Mouse (Mus musculus): ENCODE measurements around the gene Kl. TPM values are rescaled to one million over a fixed set of nuclear protein-coding genes. Genes with fewer than 3 reads are reported as not detected.
A peak's percentile ranks its signal among the peaks of the same experiment; 100 is the strongest.

The Kl gene
- polyA plus RNA-seq, 1 experiment from 2014 or later = 0.08 TPM

DNA sequence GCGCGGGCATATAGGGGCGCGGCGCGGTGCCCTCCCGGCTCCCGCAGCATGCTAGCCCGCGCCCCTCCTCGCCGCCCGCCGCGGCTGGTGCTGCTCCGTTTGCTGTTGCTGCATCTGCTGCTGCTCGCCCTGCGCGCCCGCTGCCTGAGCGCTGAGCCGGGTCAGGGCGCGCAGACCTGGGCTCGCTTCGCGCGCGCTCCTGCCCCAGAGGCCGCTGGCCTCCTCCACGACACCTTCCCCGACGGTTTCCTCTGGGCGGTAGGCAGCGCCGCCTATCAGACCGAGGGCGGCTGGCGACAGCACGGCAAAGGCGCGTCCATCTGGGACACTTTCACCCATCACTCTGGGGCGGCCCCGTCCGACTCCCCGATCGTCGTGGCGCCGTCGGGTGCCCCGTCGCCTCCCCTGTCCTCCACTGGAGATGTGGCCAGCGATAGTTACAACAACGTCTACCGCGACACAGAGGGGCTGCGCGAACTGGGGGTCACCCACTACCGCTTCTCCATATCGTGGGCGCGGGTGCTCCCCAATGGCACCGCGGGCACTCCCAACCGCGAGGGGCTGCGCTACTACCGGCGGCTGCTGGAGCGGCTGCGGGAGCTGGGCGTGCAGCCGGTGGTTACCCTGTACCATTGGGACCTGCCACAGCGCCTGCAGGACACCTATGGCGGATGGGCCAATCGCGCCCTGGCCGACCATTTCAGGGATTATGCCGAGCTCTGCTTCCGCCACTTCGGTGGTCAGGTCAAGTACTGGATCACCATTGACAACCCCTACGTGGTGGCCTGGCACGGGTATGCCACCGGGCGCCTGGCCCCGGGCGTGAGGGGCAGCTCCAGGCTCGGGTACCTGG is 488 bp downstream of the Kl start:
- no peak overlapping the region for H3K9ac ChIP-seq (ENCODE audit: low read depth, low read length)
- peak; percentile 60 for ATAC-seq (ENCODE audit: low read depth)
- no peaks in the 10 kb centered on the region for H3K36me3 ChIP-seq (ENCODE audit: control insufficient read depth, insufficient read depth)
- H3K4me3 ChIP-seq (ENCODE audit: low read depth, low read length) = peak overlapping the region; percentile 45
- WGBS (ENCODE audit: insufficient replicate concordance) = 3% methylated on average over 77 of the region's 89 CpGs
- peaks cover 23% of the 10 kb centered on the region for H3K27me3 ChIP-seq (ENCODE audit: control insufficient read depth, insufficient read depth, low read depth, low read length)
- peak overlapping the region; percentile 54 for H3K4me2 ChIP-seq (ENCODE audit: low read depth, low read length)
- no peaks in the 10 kb centered on the region for H3K4me1 ChIP-seq (ENCODE audit: control insufficient read depth, low read depth, low read length)
- no peak overlapping the region for H3K27ac ChIP-seq (ENCODE audit: low read length)
- H3K9me3 ChIP-seq (replicated peaks; ENCODE audit: control insufficient read depth, low read length) = no peaks in the 10 kb centered on the region

DNA sequence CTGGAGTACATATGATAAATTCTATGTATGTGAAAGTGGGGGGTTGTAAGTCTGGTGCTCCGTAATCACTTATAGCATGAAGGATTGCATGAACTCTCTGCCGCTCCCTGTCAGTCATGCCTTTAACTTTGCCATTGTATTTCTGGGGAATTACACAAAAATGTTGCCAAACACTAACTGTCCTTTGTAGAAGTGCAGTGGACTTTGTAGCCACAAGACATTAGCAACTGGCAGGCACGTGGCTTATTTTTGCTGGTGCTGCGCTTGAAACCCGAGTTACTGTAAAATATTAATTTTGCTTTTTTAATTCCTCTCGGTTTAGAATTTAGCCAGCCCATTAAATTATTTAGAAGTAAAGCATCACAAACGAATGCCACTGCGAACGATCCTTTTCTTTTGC is 2.4 kb downstream of the Kl start:
- 67% methylated on average over 9 of the region's 9 CpGs for WGBS (ENCODE audit: insufficient replicate concordance)
- no peak for ATAC-seq (ENCODE audit: low read depth)
- H3K4me1 ChIP-seq (ENCODE audit: control insufficient read depth, low read depth, low read length) = no peaks in the 10 kb centered on the region
- H3K27me3 ChIP-seq (ENCODE audit: control insufficient read depth, insufficient read depth, low read depth, low read length) = peaks cover 23% of the 10 kb centered on the region
- H3K36me3 ChIP-seq (ENCODE audit: control insufficient read depth, insufficient read depth) = no peaks in the 10 kb centered on the region
- H3K4me3 ChIP-seq (ENCODE audit: low read depth, low read length) = no peak overlapping the region
- H3K9me3 ChIP-seq (replicated peaks; ENCODE audit: control insufficient read depth, low read length) = no peaks in the 10 kb centered on the region
- H3K27ac ChIP-seq (ENCODE audit: low read length) = no peak overlapping the region
- H3K9ac ChIP-seq (ENCODE audit: low read depth, low read length) = no peak overlapping the region
- no peak overlapping the region for H3K4me2 ChIP-seq (ENCODE audit: low read depth, low read length)

DNA sequence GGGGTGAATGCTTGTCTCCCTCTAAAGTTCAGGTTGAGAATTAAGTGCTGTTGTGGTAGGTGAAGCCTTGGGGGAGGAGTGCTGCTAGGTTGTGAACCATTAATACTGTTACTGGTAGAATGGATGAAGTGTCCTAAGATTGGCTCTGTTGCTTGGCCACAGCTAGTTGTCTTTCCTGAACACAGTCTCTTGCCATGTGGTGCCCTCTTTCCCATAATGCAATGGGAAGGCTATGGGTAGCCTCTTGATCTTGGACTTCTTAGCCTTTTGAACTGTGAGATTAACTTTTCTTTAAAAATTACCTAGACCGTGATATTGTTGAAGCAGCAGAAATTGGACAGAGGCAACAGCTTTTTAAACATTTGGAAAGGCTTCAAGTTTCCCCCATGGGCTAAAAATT is 7.5 kb downstream of the Kl start:
- Histone ChIP-seq H3K9ac (ENCODE audit: low read depth, low read length) (no peak overlapping the region), H3K27ac (ENCODE audit: low read length) (no peak overlapping the region), H3K9me3 (replicated peaks; ENCODE audit: control insufficient read depth, low read length) (no peaks in the 10 kb centered on the region), H3K27me3 (ENCODE audit: control insufficient read depth, insufficient read depth, low read depth, low read length) (no peaks in the 10 kb centered on the region), H3K4me3 (ENCODE audit: low read depth, low read length) (no peak overlapping the region), H3K4me1 (ENCODE audit: control insufficient read depth, low read depth, low read length) (no peaks in the 10 kb centered on the region), H3K36me3 (ENCODE audit: control insufficient read depth, insufficient read depth) (no peaks in the 10 kb centered on the region), H3K4me2 (ENCODE audit: low read depth, low read length) (no peak overlapping the region)
- WGBS (ENCODE audit: insufficient replicate concordance) = 64% methylated on average over 1 of the region's 1 CpGs
- ATAC-seq (ENCODE audit: low read depth) = no peak

DNA sequence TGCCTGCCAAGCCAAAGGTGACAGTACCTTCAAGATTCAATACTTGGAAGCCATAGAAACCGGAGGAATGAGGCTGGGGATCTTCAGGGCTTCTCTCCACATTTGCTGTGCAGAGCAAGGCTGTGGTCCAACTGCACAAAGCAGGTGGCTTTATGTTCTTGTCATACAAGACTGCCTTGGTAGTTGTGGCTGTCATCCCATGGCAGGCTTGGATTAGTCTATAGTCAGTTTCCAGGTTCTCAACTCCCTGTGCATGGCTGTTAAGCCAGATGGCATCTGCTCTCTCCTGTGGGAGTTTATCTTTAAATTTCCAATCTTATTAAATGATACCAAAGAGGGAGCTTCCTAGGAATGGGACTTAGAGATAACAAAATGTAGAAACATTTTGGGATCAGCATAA is 9.2 kb downstream of the Kl start:
- Histone ChIP-seq H3K27me3 (ENCODE audit: control insufficient read depth, insufficient read depth, low read depth, low read length) (no peaks in the 10 kb centered on the region), H3K4me2 (ENCODE audit: low read depth, low read length) (no peak overlapping the region), H3K9me3 (replicated peaks; ENCODE audit: control insufficient read depth, low read length) (no peaks in the 10 kb centered on the region), H3K4me3 (ENCODE audit: low read depth, low read length) (no peak overlapping the region), H3K27ac (ENCODE audit: low read length) (no peak overlapping the region), H3K4me1 (ENCODE audit: control insufficient read depth, low read depth, low read length) (no peaks in the 10 kb centered on the region), H3K36me3 (ENCODE audit: control insufficient read depth, insufficient read depth) (no peaks in the 10 kb centered on the region), H3K9ac (ENCODE audit: low read depth, low read length) (no peak overlapping the region)
- ATAC-seq (ENCODE audit: low read depth) = no peak
- WGBS (ENCODE audit: insufficient replicate concordance) = 50% methylated on average over 1 of the region's 1 CpGs

DNA sequence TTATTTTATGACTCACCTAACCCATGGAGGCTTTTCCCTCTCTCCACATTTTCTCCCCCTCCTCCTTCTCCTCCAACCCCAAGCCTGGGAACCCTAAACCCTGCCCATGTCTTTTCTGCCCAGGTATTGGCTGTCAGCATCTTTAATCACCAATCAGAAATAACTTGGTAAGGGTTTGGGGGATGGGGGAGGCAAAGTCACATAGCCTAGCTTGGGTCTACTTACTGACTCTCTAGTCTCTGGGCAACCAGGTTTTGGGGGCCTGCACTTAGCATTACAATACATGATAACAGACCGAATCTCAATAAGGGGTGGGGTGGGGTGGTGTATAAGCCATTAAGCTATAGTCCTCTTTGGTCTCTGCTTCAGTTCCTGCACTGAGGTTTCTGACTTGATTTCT is 10.3 kb downstream of the Kl start:
- H3K4me1 ChIP-seq (ENCODE audit: control insufficient read depth, low read depth, low read length) = no peaks in the 10 kb centered on the region
- no peaks in the 10 kb centered on the region for H3K36me3 ChIP-seq (ENCODE audit: control insufficient read depth, insufficient read depth)
- no peak overlapping the region for H3K9ac ChIP-seq (ENCODE audit: low read depth, low read length)
- H3K4me3 ChIP-seq (ENCODE audit: low read depth, low read length) = no peak overlapping the region
- H3K27me3 ChIP-seq (ENCODE audit: control insufficient read depth, insufficient read depth, low read depth, low read length) = no peaks in the 10 kb centered on the region
- H3K9me3 ChIP-seq (replicated peaks; ENCODE audit: control insufficient read depth, low read length) = no peaks in the 10 kb centered on the region
- H3K4me2 ChIP-seq (ENCODE audit: low read depth, low read length) = no peak overlapping the region
- H3K27ac ChIP-seq (ENCODE audit: low read length) = no peak overlapping the region
- WGBS (ENCODE audit: insufficient replicate concordance) = 70% methylated on average over 1 of the region's 1 CpGs
- ATAC-seq (ENCODE audit: low read depth) = no peak

DNA sequence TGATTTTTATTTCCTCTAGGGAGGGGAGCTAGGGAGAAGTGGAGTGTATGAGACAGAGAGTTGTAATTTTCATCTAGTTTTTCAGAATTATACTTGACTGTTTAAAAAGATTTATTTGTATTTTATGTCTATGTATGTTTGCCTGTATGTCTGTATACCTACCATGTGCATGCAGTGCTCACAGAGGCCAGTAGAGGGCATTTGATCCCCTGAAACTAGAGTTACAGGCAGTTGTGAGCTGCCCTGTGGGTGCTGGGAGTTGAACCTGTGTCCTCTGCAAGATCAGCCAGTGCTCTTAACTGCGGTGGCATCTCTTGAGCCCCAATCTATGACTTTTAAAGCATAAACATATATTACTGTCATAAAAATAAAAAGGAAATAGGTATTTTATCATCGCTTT is 15.5 kb downstream of the Kl start:
- Histone ChIP-seq H3K9ac (ENCODE audit: low read depth, low read length) (no peak overlapping the region), H3K9me3 (replicated peaks; ENCODE audit: control insufficient read depth, low read length) (peaks cover 2% of the 10 kb centered on the region), H3K4me1 (ENCODE audit: control insufficient read depth, low read depth, low read length) (no peaks in the 10 kb centered on the region), H3K36me3 (ENCODE audit: control insufficient read depth, insufficient read depth) (no peaks in the 10 kb centered on the region), H3K27me3 (ENCODE audit: control insufficient read depth, insufficient read depth, low read depth, low read length) (no peaks in the 10 kb centered on the region), H3K4me2 (ENCODE audit: low read depth, low read length) (no peak overlapping the region), H3K4me3 (ENCODE audit: low read depth, low read length) (no peak overlapping the region), H3K27ac (ENCODE audit: low read length) (no peak overlapping the region)
- WGBS (ENCODE audit: insufficient replicate concordance) = 75% methylated on average over 2 of the region's 2 CpGs
- no peak for ATAC-seq (ENCODE audit: low read depth)

DNA sequence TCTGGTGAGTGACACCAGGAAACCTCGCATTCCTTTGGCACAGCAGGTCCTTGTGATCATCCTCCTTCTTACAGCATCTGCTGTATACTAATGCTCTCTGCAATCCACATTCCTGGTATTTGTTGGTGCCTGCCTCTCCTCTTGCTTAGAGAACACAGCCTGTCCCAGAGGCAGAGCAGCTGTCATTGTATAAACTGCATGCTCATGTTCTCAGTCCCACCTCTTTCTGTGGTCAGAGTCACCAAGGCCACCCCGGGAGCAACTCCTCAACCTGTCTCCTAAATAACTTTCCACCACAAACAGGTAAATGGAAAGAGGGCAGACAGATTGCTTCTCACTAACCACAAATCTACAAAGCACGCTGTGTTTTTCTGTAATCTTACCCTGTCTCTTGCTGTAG is 18.1 kb downstream of the Kl start:
- Histone ChIP-seq H3K36me3 (ENCODE audit: control insufficient read depth, insufficient read depth) (no peaks in the 10 kb centered on the region), H3K4me3 (ENCODE audit: low read depth, low read length) (no peak overlapping the region), H3K27me3 (ENCODE audit: control insufficient read depth, insufficient read depth, low read depth, low read length) (no peaks in the 10 kb centered on the region), H3K27ac (ENCODE audit: low read length) (no peak overlapping the region), H3K4me2 (ENCODE audit: low read depth, low read length) (no peak overlapping the region), H3K9me3 (replicated peaks; ENCODE audit: control insufficient read depth, low read length) (peaks cover 2% of the 10 kb centered on the region), H3K9ac (ENCODE audit: low read depth, low read length) (no peak overlapping the region), H3K4me1 (ENCODE audit: control insufficient read depth, low read depth, low read length) (no peaks in the 10 kb centered on the region)
- no peak for ATAC-seq (ENCODE audit: low read depth)
- 31% methylated on average over 3 of the region's 3 CpGs for WGBS (ENCODE audit: insufficient replicate concordance)

DNA sequence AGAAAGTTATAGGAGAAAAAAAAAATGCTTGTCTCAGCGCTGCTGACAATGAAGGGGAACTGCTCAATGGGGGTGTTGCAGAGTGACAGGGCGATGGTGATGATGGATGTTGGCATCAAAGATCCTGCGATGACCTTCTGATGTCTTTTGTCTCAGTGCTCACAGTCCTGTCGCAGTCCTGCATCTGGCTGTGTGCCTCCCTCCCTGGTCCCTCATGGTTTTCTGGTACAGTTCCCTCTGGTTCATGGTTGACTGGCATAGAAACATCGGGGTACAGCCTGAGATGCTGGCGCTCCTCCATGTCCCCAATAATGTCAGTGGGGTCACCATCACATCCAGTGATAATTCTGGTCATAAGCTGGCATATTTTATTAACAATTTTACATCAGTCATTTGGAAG is 18.7 kb downstream of the Kl start:
- 59% methylated on average over 6 of the region's 6 CpGs for WGBS (ENCODE audit: insufficient replicate concordance)
- Histone ChIP-seq H3K4me3 (ENCODE audit: low read depth, low read length) (no peak overlapping the region), H3K27me3 (ENCODE audit: control insufficient read depth, insufficient read depth, low read depth, low read length) (no peaks in the 10 kb centered on the region), H3K4me2 (ENCODE audit: low read depth, low read length) (no peak overlapping the region), H3K9ac (ENCODE audit: low read depth, low read length) (no peak overlapping the region), H3K36me3 (ENCODE audit: control insufficient read depth, insufficient read depth) (no peaks in the 10 kb centered on the region), H3K9me3 (replicated peaks; ENCODE audit: control insufficient read depth, low read length) (peaks cover 2% of the 10 kb centered on the region), H3K27ac (ENCODE audit: low read length) (no peak overlapping the region), H3K4me1 (ENCODE audit: control insufficient read depth, low read depth, low read length) (no peaks in the 10 kb centered on the region)
- ATAC-seq (ENCODE audit: low read depth) = no peak

DNA sequence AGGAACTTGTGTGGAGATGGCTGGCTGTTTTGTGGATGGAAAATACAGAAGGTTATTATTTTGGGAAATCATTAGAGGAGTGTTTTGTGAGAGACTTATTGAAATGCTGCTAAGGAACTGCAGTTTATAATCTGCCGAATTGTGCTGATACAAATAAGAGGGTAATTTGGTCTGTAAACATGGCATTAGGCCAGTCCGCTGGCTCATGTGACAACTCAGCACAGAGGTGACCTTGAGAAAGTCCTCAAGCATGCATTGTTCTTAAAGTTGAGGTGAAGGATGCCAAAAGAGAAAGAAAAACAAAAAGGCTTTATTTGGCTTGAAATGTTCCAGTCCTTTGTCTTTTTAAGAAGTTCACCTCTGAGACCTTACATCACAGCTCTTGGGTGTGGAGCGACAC is 21.8 kb downstream of the Kl start:
- H3K4me2 ChIP-seq (ENCODE audit: low read depth, low read length) = no peak overlapping the region
- no peaks in the 10 kb centered on the region for H3K9me3 ChIP-seq (replicated peaks; ENCODE audit: control insufficient read depth, low read length)
- no peak for ATAC-seq (ENCODE audit: low read depth)
- no peak overlapping the region for H3K9ac ChIP-seq (ENCODE audit: low read depth, low read length)
- H3K36me3 ChIP-seq (ENCODE audit: control insufficient read depth, insufficient read depth) = no peaks in the 10 kb centered on the region
- no peaks in the 10 kb centered on the region for H3K27me3 ChIP-seq (ENCODE audit: control insufficient read depth, insufficient read depth, low read depth, low read length)
- no peak overlapping the region for H3K4me3 ChIP-seq (ENCODE audit: low read depth, low read length)
- 69% methylated on average over 3 of the region's 3 CpGs for WGBS (ENCODE audit: insufficient replicate concordance)
- no peak overlapping the region for H3K27ac ChIP-seq (ENCODE audit: low read length)
- no peaks in the 10 kb centered on the region for H3K4me1 ChIP-seq (ENCODE audit: control insufficient read depth, low read depth, low read length)

Measured in liver, embryonic 16.5 days (tissue).